Mouse (Mus musculus): ENCODE measurements around the gene Mob2. TPM values are rescaled to one million over a fixed set of nuclear protein-coding genes. Genes with fewer than 3 reads are reported as not detected.

Gene Mob2
- total RNA-seq, 2 experiments from 2014 or later: 37.3 to 41.5 TPM

GRCm38 (mm10) chr7:142035048-142035811 is 25.6 kb downstream of the Mob2 start:
- no peak for ATAC-seq (replicated peaks; ENCODE audit: low FRiP score, low TSS enrichment, poor library complexity, severe bottlenecking)

- 0 out of 2 replicates have a peak, but pooled peaks have one; percentile 23 for ATAC-seq (replicated peaks; ENCODE audit: low FRiP score, low TSS enrichment, poor library complexity, severe bottlenecking)
Observed at GRCm38 (mm10) chr7:142034198-142034597, 26.7 kb downstream of the Mob2 start.

- ATAC-seq (replicated peaks; ENCODE audit: low FRiP score, low TSS enrichment, poor library complexity, severe bottlenecking): no peak
Observed at GRCm38 (mm10) chr7:142030073-142030472, 30.8 kb downstream of the Mob2 start.

- ATAC-seq (replicated peaks; ENCODE audit: low FRiP score, low TSS enrichment, poor library complexity, severe bottlenecking): peak; percentile 26; the same call in 1 of the 2 replicates
Observed at GRCm38 (mm10) chr7:142025926-142026325, 34.9 kb downstream of the Mob2 start.

- ATAC-seq (replicated peaks; ENCODE audit: low FRiP score, low TSS enrichment, poor library complexity, severe bottlenecking): no peak
Observed at GRCm38 (mm10) chr7:142025196-142025595, 35.7 kb downstream of the Mob2 start.

GRCm38 (mm10) chr7:142020827-142021226 is 40.0 kb downstream of the Mob2 start:
- no peak for ATAC-seq (replicated peaks; ENCODE audit: low FRiP score, low TSS enrichment, poor library complexity, severe bottlenecking)

GRCm38 (mm10) chr7:142019699-142020098 is 41.2 kb downstream of the Mob2 start:
- ATAC-seq (replicated peaks; ENCODE audit: low FRiP score, low TSS enrichment, poor library complexity, severe bottlenecking): peak; percentile 88

- ATAC-seq (replicated peaks; ENCODE audit: low FRiP score, low TSS enrichment, poor library complexity, severe bottlenecking): peak; percentile 67; the same call in 1 of the 2 replicates
Observed at GRCm38 (mm10) chr7:142016562-142016961, 44.3 kb downstream of the Mob2 start.

- no peak for ATAC-seq (replicated peaks; ENCODE audit: low FRiP score, low TSS enrichment, poor library complexity, severe bottlenecking)
Observed at GRCm38 (mm10) chr7:142001597-142002340, 59.1 kb downstream of the Mob2 start.

- ATAC-seq (replicated peaks; ENCODE audit: low FRiP score, low TSS enrichment, poor library complexity, severe bottlenecking): no peak
Observed at GRCm38 (mm10) chr7:142000661-142001060, 60.2 kb downstream of the Mob2 start.

- ATAC-seq (replicated peaks; ENCODE audit: low FRiP score, low TSS enrichment, poor library complexity, severe bottlenecking): no peak
Observed at GRCm38 (mm10) chr7:141994121-141994520, 66.7 kb downstream of the Mob2 start.

GRCm38 (mm10) chr7:141991183-141991582 is 69.7 kb downstream of the Mob2 start:
- no peak for ATAC-seq (replicated peaks; ENCODE audit: low FRiP score, low TSS enrichment, poor library complexity, severe bottlenecking)

- ATAC-seq (replicated peaks; ENCODE audit: low FRiP score, low TSS enrichment, poor library complexity, severe bottlenecking): no peak
Observed at GRCm38 (mm10) chr7:141988314-141988806, 72.5 kb downstream of the Mob2 start.

GRCm38 (mm10) chr7:141981237-141981636 is 79.6 kb downstream of the Mob2 start:
- ATAC-seq (replicated peaks; ENCODE audit: low FRiP score, low TSS enrichment, poor library complexity, severe bottlenecking): no peak

GRCm38 (mm10) chr7:141979247-141979646 is 81.6 kb downstream of the Mob2 start:
- no peak for ATAC-seq (replicated peaks; ENCODE audit: low FRiP score, low TSS enrichment, poor library complexity, severe bottlenecking)

- no peak for ATAC-seq (replicated peaks; ENCODE audit: low FRiP score, low TSS enrichment, poor library complexity, severe bottlenecking)
Observed at GRCm38 (mm10) chr7:141978003-141978402, 82.9 kb downstream of the Mob2 start.

- ATAC-seq (replicated peaks; ENCODE audit: low FRiP score, low TSS enrichment, poor library complexity, severe bottlenecking): peak; percentile 70
Observed at GRCm38 (mm10) chr7:141972831-141973619, 87.8 kb downstream of the Mob2 start.

GRCm38 (mm10) chr7:141966281-141966680 is 94.6 kb downstream of the Mob2 start:
- ATAC-seq (replicated peaks; ENCODE audit: low FRiP score, low TSS enrichment, poor library complexity, severe bottlenecking): no peak

- no peak for ATAC-seq (replicated peaks; ENCODE audit: low FRiP score, low TSS enrichment, poor library complexity, severe bottlenecking)
Observed at GRCm38 (mm10) chr7:141962521-141962920, 98.3 kb downstream of the Mob2 start.

GRCm38 (mm10) chr7:141961491-141961890 is 99.4 kb downstream of the Mob2 start:
- ATAC-seq (replicated peaks; ENCODE audit: low FRiP score, low TSS enrichment, poor library complexity, severe bottlenecking): no peak
